Mouse (Mus musculus): ENCODE measurements at regions not wholly inside any gene's neighbourhood (a gene's known extent, or its start where the extent isn't known, plus 50 kb on each side); places are given as distances from the start of the nearest gene placed in this dataset.
A peak's percentile ranks its signal among the peaks of the same experiment; 100 is the strongest.

- TF ChIP-seq EP300 (IDR thresholded peaks at IDR 0.05; ENCODE audit: insufficient read depth, low read depth, low read length) (peak; percentile 92), CTCF (IDR thresholded peaks at IDR 0.05; ENCODE audit: low read depth, low read length) (no peak), POLR2A (IDR thresholded peaks at IDR 0.05; ENCODE audit: insufficient read depth, low read length) (no peak)
These were observed 422.6 kb upstream of the Nr2f2 start for GRCm38 (mm10) chr7:70788902-70789796.

Measured in ES-Bruce4 (cell line).